10 mouse cellular contexts compared by ENCODE assay signal in the genomic region with DNA sequence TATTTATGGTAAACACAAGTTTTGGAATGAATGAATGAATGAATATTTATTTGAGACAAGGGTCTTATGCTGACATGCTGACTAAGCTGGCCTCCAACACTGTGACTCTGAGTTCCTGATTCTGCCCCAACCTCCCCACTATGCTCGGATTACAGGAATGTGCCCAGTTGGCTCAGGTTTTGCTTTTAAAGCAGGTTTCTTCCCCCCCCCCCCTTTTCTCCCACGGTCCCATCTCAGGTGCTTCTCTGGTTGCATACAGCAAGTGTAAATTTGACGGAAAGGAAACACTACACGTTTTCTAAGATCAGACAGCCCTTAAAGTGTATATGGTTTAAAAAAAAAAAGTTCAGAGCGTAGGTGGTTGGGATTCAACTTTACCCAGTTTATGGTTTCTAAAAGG. TPM values are rescaled to one million over a fixed set of nuclear protein-coding genes. Genes with fewer than 3 reads are reported as not detected.
DNase-seq lines count a peak whose midpoint lies in the region; ATAC-seq and TF ChIP-seq lines count a peak whose summit lies in the region.
"Had no signal": no experiment of that assay in that cellular context is flagged by ENCODE, and none has a peak within 500 bp of the region (broad histone marks: within the 10 kb centered on the region; RNA-seq: fewer than 3 reads in every experiment).

A gene (plus strand): TSS at position 301 of the 400 bp plus-strand sequence.

- 78% methylated on average over 5 of the region's 5 CpGs for WGBS in heart, postnatal 0 days
- 84% methylated on average over 5 of the region's 5 CpGs for WGBS in embryonic facial prominence, embryonic 10.5 days
- 86% methylated on average over 5 of the region's 5 CpGs for WGBS in hindbrain, embryonic 13.5 days
- WGBS in midbrain, embryonic 12.5 days, result 93% methylated on average over 5 of the region's 5 CpGs

- H3K36me3 ChIP-seq in heart, postnatal 0 days (replicated peaks; ENCODE audit: control insufficient read depth, insufficient read depth, low read length), result no peaks in the 10 kb centered on the region
- H3K36me3 ChIP-seq in embryonic facial prominence, embryonic 10.5 days (replicated peaks), result no peaks in the 10 kb centered on the region
- H3K36me3 ChIP-seq in hindbrain, embryonic 13.5 days, result no peaks in the 10 kb centered on the region
- H3K36me3 ChIP-seq in midbrain, embryonic 12.5 days, result no peaks in the 10 kb centered on the region

- peak within 1 kb of the TSS; percentile 52 for H3K4me2 ChIP-seq in heart, postnatal 0 days (ENCODE audit: low read depth, low read length)
- peak within 1 kb of the TSS; percentile 55 for H3K4me2 ChIP-seq in hindbrain, embryonic 13.5 days
- peak within 1 kb of the TSS; percentile 51 for H3K4me2 ChIP-seq in midbrain, embryonic 12.5 days (replicated peaks)

- peak within 1 kb of the TSS; percentile 26 for H3K4me3 ChIP-seq in heart, postnatal 0 days (ENCODE audit: low read depth, low read length)
- H3K4me3 ChIP-seq in embryonic facial prominence, embryonic 10.5 days, result peak within 1 kb of the TSS; percentile 52
- H3K4me3 ChIP-seq in hindbrain, embryonic 13.5 days, result peak within 1 kb of the TSS; percentile 37
- H3K4me3 ChIP-seq in midbrain, embryonic 12.5 days, result peak within 1 kb of the TSS; percentile 35

- no peaks in the 10 kb centered on the region for H3K9me3 ChIP-seq in heart, postnatal 0 days (replicated peaks; ENCODE audit: control insufficient read depth, low read length)
- no peaks in the 10 kb centered on the region for H3K9me3 ChIP-seq in embryonic facial prominence, embryonic 10.5 days
- H3K9me3 ChIP-seq in hindbrain, embryonic 13.5 days, result no peaks in the 10 kb centered on the region
- no peaks in the 10 kb centered on the region for H3K9me3 ChIP-seq in midbrain, embryonic 12.5 days

- H3K9ac ChIP-seq in heart, postnatal 0 days (replicated peaks; ENCODE audit: low read depth, low read length), result no peak within 1 kb of the TSS
- H3K9ac ChIP-seq in hindbrain, embryonic 13.5 days, result peak within 1 kb of the TSS; percentile 58; the same call in 1 of the 2 replicates
- H3K9ac ChIP-seq in midbrain, embryonic 12.5 days (replicated peaks), result no peak within 1 kb of the TSS

- H3K27ac ChIP-seq in heart, postnatal 0 days (ENCODE audit: low read depth), result no peak within 1 kb of the TSS
- peak within 1 kb of the TSS; percentile 44; the same call in 1 of the 2 replicates for H3K27ac ChIP-seq in embryonic facial prominence, embryonic 10.5 days (replicated peaks)
- no peak within 1 kb of the TSS for H3K27ac ChIP-seq in hindbrain, embryonic 13.5 days
- no peak within 1 kb of the TSS for H3K27ac ChIP-seq in midbrain, embryonic 12.5 days (replicated peaks)

- ATAC-seq in heart, postnatal 0 days (ENCODE audit: insufficient read depth, low read depth), result no peak
- ATAC-seq in hindbrain, embryonic 13.5 days (ENCODE audit: low FRiP score), result no peak
- ATAC-seq in midbrain, embryonic 12.5 days (ENCODE audit: low FRiP score, low read depth), result no peak

- DNase-seq in heart, postnatal 0 days (ENCODE audit: low spot score), result no peak
- DNase-seq in heart, postnatal 4 days, result no peak
- DNase-seq in embryonic facial prominence, embryonic 10.5 days (ENCODE audit: low spot score), result no peak
- DNase-seq in yolk sac, embryonic 10.5 days (ENCODE audit: low spot score), result no peak
- no peak for DNase-seq in cerebellum, adult 9-10 months
- no peak for DNase-seq in layer of hippocampus, adult 11-12 months (ENCODE audit: low spot score)
- DNase-seq: lung, adult 18-20 months had no signal

- peaks cover 6% of the 10 kb centered on the region; the same call in 1 of the 2 replicates for H3K27me3 ChIP-seq in heart, postnatal 0 days (ENCODE audit: control insufficient read depth, insufficient read depth, low read length)
- H3K27me3 ChIP-seq in embryonic facial prominence, embryonic 10.5 days (replicated peaks; ENCODE audit: low read depth, poor library complexity, severe bottlenecking), result no peaks in the 10 kb centered on the region
- no peaks in the 10 kb centered on the region for H3K27me3 ChIP-seq in hindbrain, embryonic 13.5 days
- H3K27me3 ChIP-seq in midbrain, embryonic 12.5 days, result 0 out of 2 replicates have a peak, but pooled peaks cover 3% of the 10 kb centered on the region

- no peak for TF ChIP-seq EP300 in heart, postnatal 0 days (IDR thresholded peaks at IDR 0.05; ENCODE audit: low read depth)

- no peak for TF ChIP-seq CTCF in heart, postnatal 0 days (IDR thresholded peaks at IDR 0.05; ENCODE audit: low read depth)

- H3K4me1 ChIP-seq in heart, postnatal 0 days (ENCODE audit: control insufficient read depth, insufficient read depth), result no peaks in the 10 kb centered on the region
- peaks cover 6% of the 10 kb centered on the region; the same call in 1 of the 2 replicates for H3K4me1 ChIP-seq in embryonic facial prominence, embryonic 10.5 days
- H3K4me1 ChIP-seq in hindbrain, embryonic 13.5 days (replicated peaks), result no peaks in the 10 kb centered on the region
- no peaks in the 10 kb centered on the region for H3K4me1 ChIP-seq in midbrain, embryonic 12.5 days

RNA-seq across cellular contexts. Expression of the gene that starts here (rescaled TPM):
- not detected in 2 replicates for total RNA-seq in heart, postnatal 0 days (2014; rRNA removed; ENCODE audit: low replicate concordance)
- not detected in 2 replicates for polyA plus RNA-seq in heart, postnatal 0 days (2015; fragmentation: Nextera tagmentation; extraction: Ambion mirVana)
- total RNA-seq in heart, postnatal 4 days (2021), result not detected
- 0.45 and 0.74 TPM in 2 replicates for polyA plus RNA-seq in embryonic facial prominence, embryonic 10.5 days (2016; fragmentation: Nextera tagmentation; extraction: Ambion mirVana)
- polyA plus RNA-seq in hindbrain, embryonic 13.5 days (2015; fragmentation: Nextera tagmentation; extraction: Ambion mirVana), result 1.4 and 2.4 TPM in 2 replicates
- 0.78 and 0.86 TPM in 2 replicates for polyA plus RNA-seq in midbrain, embryonic 12.5 days (2016; fragmentation: Nextera tagmentation; extraction: Ambion mirVana)
- total RNA-seq: gastrocnemius, adult 18-20 months had no signal
